Mouse (Mus musculus): ENCODE measurements around the gene Chst3. TPM values are rescaled to one million over a fixed set of nuclear protein-coding genes. Genes with fewer than 3 reads are reported as not detected.

Chst3 gene
- total and polyA plus RNA-seq, 2 experiments from 2014 or later, result 0.20 to 2.2 TPM

GRCm38 (mm10) chr10:60262386-60262785 lies 43.3 kb upstream of the Chst3 start:
- no peaks in the 10 kb centered on the region for H3K36me3 ChIP-seq (replicated peaks; ENCODE audit: control insufficient read depth, insufficient read depth, low read length)
- no peaks in the 10 kb centered on the region for H3K9me3 ChIP-seq (replicated peaks; ENCODE audit: control insufficient read depth, low read length)
- ATAC-seq (ENCODE audit: insufficient read depth, low read depth) (peak; percentile 93), DNase-seq (ENCODE audit: low spot score) (peak; percentile 91)
- TF ChIP-seq EP300 (IDR thresholded peaks at IDR 0.05; ENCODE audit: low read depth), result peak; percentile 97
- TF ChIP-seq CTCF (IDR thresholded peaks at IDR 0.05; ENCODE audit: low read depth), result no peak
- peak overlapping the region; percentile 85 for H3K27ac ChIP-seq (ENCODE audit: low read depth)
- no peak overlapping the region for H3K4me3 ChIP-seq (ENCODE audit: low read depth, low read length)
- H3K4me2 ChIP-seq (ENCODE audit: low read depth, low read length), result no peak overlapping the region
- H3K27me3 ChIP-seq (ENCODE audit: control insufficient read depth, insufficient read depth, low read length), result no peaks in the 10 kb centered on the region
- 21% methylated on average over 3 of the region's 3 CpGs for WGBS
- H3K9ac ChIP-seq (replicated peaks; ENCODE audit: low read depth, low read length), result no peak overlapping the region
- peaks cover 9% of the 10 kb centered on the region for H3K4me1 ChIP-seq (ENCODE audit: control insufficient read depth, insufficient read depth)

DNA sequence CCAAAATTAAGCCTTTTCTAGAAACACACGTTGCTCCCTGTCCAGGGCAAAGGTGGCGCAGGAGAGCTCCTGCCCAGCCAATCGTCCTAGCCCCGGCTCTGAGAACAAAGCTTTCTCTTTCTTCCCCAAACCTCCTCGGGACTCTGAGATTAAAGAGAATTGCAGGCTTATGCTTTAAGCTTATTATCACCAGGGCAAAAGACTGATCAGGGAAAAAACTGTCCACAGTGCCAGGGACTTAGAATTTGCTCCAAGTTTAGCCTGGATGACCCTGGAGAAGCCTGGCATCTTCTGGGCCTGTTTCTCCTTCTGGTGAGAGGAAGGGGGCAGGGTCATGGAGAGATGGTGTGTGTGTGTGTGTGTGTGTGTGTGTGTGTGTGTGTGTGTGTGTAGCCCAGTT lies 42.5 kb upstream of the Chst3 start:
- Histone ChIP-seq H3K27me3 (ENCODE audit: control insufficient read depth, insufficient read depth, low read length) (no peaks in the 10 kb centered on the region), H3K4me1 (ENCODE audit: control insufficient read depth, insufficient read depth) (peaks cover 9% of the 10 kb centered on the region), H3K9ac (replicated peaks; ENCODE audit: low read depth, low read length) (no peak overlapping the region), H3K27ac (ENCODE audit: low read depth) (no peak overlapping the region), H3K4me2 (ENCODE audit: low read depth, low read length) (no peak overlapping the region), H3K36me3 (replicated peaks; ENCODE audit: control insufficient read depth, insufficient read depth, low read length) (no peaks in the 10 kb centered on the region), H3K9me3 (replicated peaks; ENCODE audit: control insufficient read depth, low read length) (no peaks in the 10 kb centered on the region), H3K4me3 (ENCODE audit: low read depth, low read length) (no peak overlapping the region)
- 60% methylated on average over 5 of the region's 5 CpGs for WGBS
- no peak for ATAC-seq (ENCODE audit: insufficient read depth, low read depth)
- no peak for DNase-seq (ENCODE audit: low spot score)
- TF ChIP-seq EP300 (IDR thresholded peaks at IDR 0.05; ENCODE audit: low read depth) (no peak), CTCF (IDR thresholded peaks at IDR 0.05; ENCODE audit: low read depth) (no peak)

DNA sequence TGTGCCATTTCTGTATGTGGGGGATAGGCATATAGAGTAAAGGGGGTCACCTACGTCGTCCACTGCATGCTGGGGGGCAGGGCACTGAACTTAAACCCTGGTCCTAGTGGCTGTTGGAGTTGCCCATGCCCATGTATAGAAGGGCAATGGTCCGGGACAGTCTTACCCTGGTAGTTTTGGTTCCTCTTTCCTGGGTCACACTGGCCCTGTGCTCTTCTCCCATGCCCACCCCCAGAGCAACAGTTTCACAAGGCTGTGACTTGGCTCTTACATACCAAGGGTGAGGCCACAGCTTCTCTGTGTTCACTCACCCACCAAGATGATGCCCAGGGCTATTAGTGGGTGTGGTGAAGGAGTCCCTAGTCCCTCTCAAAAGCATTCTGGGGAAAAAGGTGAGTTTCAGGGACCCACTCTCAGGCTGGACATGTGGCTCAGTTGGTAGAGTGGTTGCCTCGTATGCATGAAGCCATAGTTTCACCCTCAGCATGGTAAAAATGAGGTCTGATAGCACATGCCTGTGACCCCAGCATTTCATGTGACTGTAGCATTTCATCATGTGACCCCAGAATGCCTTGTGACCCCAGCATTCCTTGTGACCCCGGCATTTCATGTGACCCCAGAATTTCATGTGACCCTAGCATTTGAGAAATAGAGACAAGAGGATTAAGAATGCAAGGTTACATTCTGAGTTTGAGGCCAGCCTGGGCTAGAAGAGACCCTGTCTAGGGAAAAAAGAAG lies 41.7 kb upstream of the Chst3 start:
- no peak overlapping the region for H3K4me3 ChIP-seq (ENCODE audit: low read depth, low read length)
- no peaks in the 10 kb centered on the region for H3K9me3 ChIP-seq (replicated peaks; ENCODE audit: control insufficient read depth, low read length)
- ATAC-seq (ENCODE audit: insufficient read depth, low read depth) (no peak), DNase-seq (ENCODE audit: low spot score) (no peak)
- no peak overlapping the region for H3K4me2 ChIP-seq (ENCODE audit: low read depth, low read length)
- no peak overlapping the region for H3K27ac ChIP-seq (ENCODE audit: low read depth)
- TF ChIP-seq EP300 (IDR thresholded peaks at IDR 0.05; ENCODE audit: low read depth), result no peak
- 76% methylated on average over 5 of the region's 5 CpGs for WGBS
- no peaks in the 10 kb centered on the region for H3K27me3 ChIP-seq (ENCODE audit: control insufficient read depth, insufficient read depth, low read length)
- H3K4me1 ChIP-seq (ENCODE audit: control insufficient read depth, insufficient read depth), result peaks cover 9% of the 10 kb centered on the region
- H3K9ac ChIP-seq (replicated peaks; ENCODE audit: low read depth, low read length), result no peak overlapping the region
- no peaks in the 10 kb centered on the region for H3K36me3 ChIP-seq (replicated peaks; ENCODE audit: control insufficient read depth, insufficient read depth, low read length)

DNA sequence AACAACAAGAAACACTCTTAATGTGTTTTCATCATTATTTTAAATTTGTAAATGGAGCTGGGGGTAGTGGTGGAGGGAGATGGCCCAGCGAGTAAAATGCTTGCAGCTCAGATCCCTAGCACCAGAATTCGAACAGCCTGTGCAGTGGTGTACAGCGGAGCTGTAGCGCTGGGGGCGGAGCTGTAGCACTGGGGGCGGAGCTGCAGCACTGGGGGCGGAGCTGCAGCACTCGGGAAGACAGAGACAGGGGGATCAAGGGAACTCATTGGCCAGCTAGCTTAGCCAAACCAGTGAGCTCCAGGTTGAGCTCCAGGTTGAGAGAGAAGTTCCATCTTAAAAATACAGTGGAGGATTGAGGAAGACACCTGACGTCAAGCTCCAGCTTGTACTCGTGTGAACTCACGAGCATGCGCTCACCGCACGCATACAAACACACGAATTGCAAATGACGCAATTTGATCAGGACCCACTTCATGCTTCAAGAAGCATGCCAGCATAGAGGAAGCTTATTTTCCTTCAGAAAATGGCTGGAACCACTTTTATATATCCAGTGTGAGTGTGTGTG lies 38.3 kb upstream of the Chst3 start:
- 67% methylated on average over 16 of the region's 16 CpGs for WGBS
- Histone ChIP-seq H3K9me3 (replicated peaks; ENCODE audit: control insufficient read depth, low read length) (no peaks in the 10 kb centered on the region), H3K27ac (ENCODE audit: low read depth) (no peak overlapping the region), H3K4me3 (ENCODE audit: low read depth, low read length) (no peak overlapping the region), H3K4me2 (ENCODE audit: low read depth, low read length) (no peak overlapping the region), H3K27me3 (ENCODE audit: control insufficient read depth, insufficient read depth, low read length) (no peaks in the 10 kb centered on the region), H3K36me3 (replicated peaks; ENCODE audit: control insufficient read depth, insufficient read depth, low read length) (no peaks in the 10 kb centered on the region), H3K4me1 (ENCODE audit: control insufficient read depth, insufficient read depth) (peaks cover 9% of the 10 kb centered on the region; the same call in 1 of the 2 replicates), H3K9ac (replicated peaks; ENCODE audit: low read depth, low read length) (no peak overlapping the region)
- ATAC-seq (ENCODE audit: insufficient read depth, low read depth), result no peak
- no peak for TF ChIP-seq EP300 (IDR thresholded peaks at IDR 0.05; ENCODE audit: low read depth)
- no peak for TF ChIP-seq CTCF (IDR thresholded peaks at IDR 0.05; ENCODE audit: low read depth)
- no peak for DNase-seq (ENCODE audit: low spot score)

DNA sequence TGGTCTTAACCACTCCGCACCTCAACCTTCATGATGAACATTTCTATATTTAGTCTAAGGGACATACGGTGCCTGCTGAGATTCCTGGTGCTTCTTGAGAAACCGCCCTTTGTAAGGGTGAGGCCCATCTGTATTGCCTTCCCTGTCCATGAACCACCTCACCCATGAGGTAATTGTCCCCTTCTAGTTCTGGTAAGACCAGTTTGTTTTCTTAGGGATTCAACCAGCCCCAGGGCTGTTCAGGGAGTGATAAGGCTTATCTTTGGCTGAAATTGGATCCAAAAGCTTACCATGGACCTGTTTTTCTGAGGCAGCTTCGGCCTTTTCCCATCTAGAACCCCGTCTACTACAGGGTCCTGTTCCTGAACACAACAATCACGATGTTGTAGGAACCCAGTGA lies 37.0 kb upstream of the Chst3 start:
- no peak overlapping the region for H3K4me2 ChIP-seq (ENCODE audit: low read depth, low read length)
- H3K9ac ChIP-seq (replicated peaks; ENCODE audit: low read depth, low read length), result no peak overlapping the region
- H3K27me3 ChIP-seq (ENCODE audit: control insufficient read depth, insufficient read depth, low read length), result no peaks in the 10 kb centered on the region
- no peak overlapping the region for H3K27ac ChIP-seq (ENCODE audit: low read depth)
- H3K4me1 ChIP-seq (ENCODE audit: control insufficient read depth, insufficient read depth), result 0 out of 2 replicates have a peak, but pooled peaks cover 3% of the 10 kb centered on the region
- ATAC-seq (ENCODE audit: insufficient read depth, low read depth) (no peak), DNase-seq (ENCODE audit: low spot score) (no peak)
- WGBS, result 55% methylated on average over 6 of the region's 6 CpGs
- no peaks in the 10 kb centered on the region for H3K9me3 ChIP-seq (replicated peaks; ENCODE audit: control insufficient read depth, low read length)
- TF ChIP-seq CTCF (IDR thresholded peaks at IDR 0.05; ENCODE audit: low read depth), result no peak
- TF ChIP-seq EP300 (IDR thresholded peaks at IDR 0.05; ENCODE audit: low read depth), result no peak
- no peaks in the 10 kb centered on the region for H3K36me3 ChIP-seq (replicated peaks; ENCODE audit: control insufficient read depth, insufficient read depth, low read length)
- no peak overlapping the region for H3K4me3 ChIP-seq (ENCODE audit: low read depth, low read length)

Measured in heart, postnatal 0 days (tissue).